Mouse (Mus musculus): ENCODE measurements around the gene Crisp4. TPM values are rescaled to one million over a fixed set of nuclear protein-coding genes. Genes with fewer than 3 reads are reported as not detected.

Gene Crisp4
- total RNA-seq, 1 experiment = not detected

GRCm38 (mm10) chr1:18170573-18170972 is 24.9 kb upstream of the Crisp4 start:
- H3K9ac ChIP-seq (ENCODE audit: insufficient read depth, low read depth, low read length, poor library complexity, severe bottlenecking) = no peak overlapping the region
- no peaks in the 10 kb centered on the region for H3K36me3 ChIP-seq (ENCODE audit: control insufficient read depth, insufficient read depth, low read length, poor library complexity, severe bottlenecking)
- H3K4me1 ChIP-seq (ENCODE audit: control insufficient read depth in 2 of 2, insufficient read depth in 2 of 2, low read length in 2 of 2, poor library complexity in 1 of 2) = no peaks in the 10 kb centered on the region
- no peak overlapping the region for H3K27ac ChIP-seq (ENCODE audit: insufficient read depth, low read depth, low read length, poor library complexity, severe bottlenecking)
- DNase-seq (ENCODE audit: low read depth, low spot score) = no peak
- TF ChIP-seq ZNF384 (IDR thresholded peaks at IDR 0.05; ENCODE audit: low read depth, low read length) (no peak), CHD2 (IDR thresholded peaks at IDR 0.05; ENCODE audit: low read depth, low read length) (no peak), ZC3H11A (IDR thresholded peaks at IDR 0.05; ENCODE audit: borderline replicate concordance, low read depth, low read length) (no peak), HCFC1 (IDR thresholded peaks at IDR 0.05; ENCODE audit: borderline replicate concordance, insufficient read depth, low read length) (no peak), MAFK (IDR thresholded peaks at IDR 0.05; ENCODE audit: insufficient read depth, low read depth, low read length) (no peak)
- H3K4me3 ChIP-seq (ENCODE audit: insufficient read depth in 1 of 2, low read depth in 1 of 2, low read length in 2 of 2, poor library complexity in 1 of 2, severe bottlenecking in 1 of 2) = no peak overlapping the region
- in situ Hi-C loops (cut with MboI; ENCODE audit: low sequenced_read_pairs in 2 of 2, unreplicated experiment in 2 of 2) = no loop called here
- H3K9me3 ChIP-seq (ENCODE audit: control insufficient read depth, insufficient read depth, low read depth, low read length) = no peaks in the 10 kb centered on the region

GRCm38 (mm10) chr1:18168261-18168660 is 22.6 kb upstream of the Crisp4 start:
- Histone ChIP-seq H3K27ac (ENCODE audit: insufficient read depth, low read depth, low read length, poor library complexity, severe bottlenecking) (no peak overlapping the region), H3K4me1 (ENCODE audit: control insufficient read depth in 2 of 2, insufficient read depth in 2 of 2, low read length in 2 of 2, poor library complexity in 1 of 2) (no peaks in the 10 kb centered on the region), H3K9ac (ENCODE audit: insufficient read depth, low read depth, low read length, poor library complexity, severe bottlenecking) (no peak overlapping the region), H3K36me3 (ENCODE audit: control insufficient read depth, insufficient read depth, low read length, poor library complexity, severe bottlenecking) (no peaks in the 10 kb centered on the region), H3K4me3 (ENCODE audit: insufficient read depth in 1 of 2, low read depth in 1 of 2, low read length in 2 of 2, poor library complexity in 1 of 2, severe bottlenecking in 1 of 2) (no peak overlapping the region), H3K9me3 (ENCODE audit: control insufficient read depth, insufficient read depth, low read depth, low read length) (no peaks in the 10 kb centered on the region)
- TF ChIP-seq ZC3H11A (IDR thresholded peaks at IDR 0.05; ENCODE audit: borderline replicate concordance, low read depth, low read length) (no peak), MAFK (IDR thresholded peaks at IDR 0.05; ENCODE audit: insufficient read depth, low read depth, low read length) (no peak), CHD2 (IDR thresholded peaks at IDR 0.05; ENCODE audit: low read depth, low read length) (no peak)
- no peak for DNase-seq (ENCODE audit: low read depth, low spot score)
- in situ Hi-C loops (cut with MboI; ENCODE audit: low sequenced_read_pairs in 2 of 2, unreplicated experiment in 2 of 2) = no loop called here

GRCm38 (mm10) chr1:18159082-18159481 is 13.4 kb upstream of the Crisp4 start:
- H3K4me1 ChIP-seq (ENCODE audit: control insufficient read depth in 2 of 2, insufficient read depth in 2 of 2, low read length in 2 of 2, poor library complexity in 1 of 2) = no peaks in the 10 kb centered on the region
- DNase-seq (ENCODE audit: low read depth, low spot score) = no peak
- H3K4me3 ChIP-seq (ENCODE audit: insufficient read depth in 1 of 2, low read depth in 1 of 2, low read length in 2 of 2, poor library complexity in 1 of 2, severe bottlenecking in 1 of 2) = no peak overlapping the region
- H3K36me3 ChIP-seq (ENCODE audit: control insufficient read depth, insufficient read depth, low read length, poor library complexity, severe bottlenecking) = no peaks in the 10 kb centered on the region
- no peak overlapping the region for H3K9ac ChIP-seq (ENCODE audit: insufficient read depth, low read depth, low read length, poor library complexity, severe bottlenecking)
- in situ Hi-C loops (cut with MboI; ENCODE audit: low sequenced_read_pairs in 2 of 2, unreplicated experiment in 2 of 2) = no loop called here
- no peak for TF ChIP-seq HCFC1 (IDR thresholded peaks at IDR 0.05; ENCODE audit: borderline replicate concordance, insufficient read depth, low read length)
- TF ChIP-seq ZNF384 (IDR thresholded peaks at IDR 0.05; ENCODE audit: low read depth, low read length) = no peak
- TF ChIP-seq MAFK (IDR thresholded peaks at IDR 0.05; ENCODE audit: insufficient read depth, low read depth, low read length) = no peak
- TF ChIP-seq CHD2 (IDR thresholded peaks at IDR 0.05; ENCODE audit: low read depth, low read length) = no peak
- no peak for TF ChIP-seq ZC3H11A (IDR thresholded peaks at IDR 0.05; ENCODE audit: borderline replicate concordance, low read depth, low read length)
- H3K9me3 ChIP-seq (ENCODE audit: control insufficient read depth, insufficient read depth, low read depth, low read length) = no peaks in the 10 kb centered on the region
- no peak overlapping the region for H3K27ac ChIP-seq (ENCODE audit: insufficient read depth, low read depth, low read length, poor library complexity, severe bottlenecking)

GRCm38 (mm10) chr1:18148211-18148610 is 2.5 kb upstream of the Crisp4 start:
- H3K27ac ChIP-seq (ENCODE audit: insufficient read depth, low read depth, low read length, poor library complexity, severe bottlenecking) = no peak overlapping the region
- DNase-seq (ENCODE audit: low read depth, low spot score) = no peak
- no peak overlapping the region for H3K9ac ChIP-seq (ENCODE audit: insufficient read depth, low read depth, low read length, poor library complexity, severe bottlenecking)
- H3K36me3 ChIP-seq (ENCODE audit: control insufficient read depth, insufficient read depth, low read length, poor library complexity, severe bottlenecking) = no peaks in the 10 kb centered on the region
- no peaks in the 10 kb centered on the region for H3K9me3 ChIP-seq (ENCODE audit: control insufficient read depth, insufficient read depth, low read depth, low read length)
- no peak overlapping the region for H3K4me3 ChIP-seq (ENCODE audit: insufficient read depth in 1 of 2, low read depth in 1 of 2, low read length in 2 of 2, poor library complexity in 1 of 2, severe bottlenecking in 1 of 2)
- in situ Hi-C loops (cut with MboI; ENCODE audit: low sequenced_read_pairs in 2 of 2, unreplicated experiment in 2 of 2) = no loop called here
- no peak for TF ChIP-seq ZC3H11A (IDR thresholded peaks at IDR 0.05; ENCODE audit: borderline replicate concordance, low read depth, low read length)
- no peak for TF ChIP-seq ZNF384 (IDR thresholded peaks at IDR 0.05; ENCODE audit: low read depth, low read length)
- no peak for TF ChIP-seq HCFC1 (IDR thresholded peaks at IDR 0.05; ENCODE audit: borderline replicate concordance, insufficient read depth, low read length)
- TF ChIP-seq MAFK (IDR thresholded peaks at IDR 0.05; ENCODE audit: insufficient read depth, low read depth, low read length) = no peak
- no peak for TF ChIP-seq CHD2 (IDR thresholded peaks at IDR 0.05; ENCODE audit: low read depth, low read length)
- H3K4me1 ChIP-seq (ENCODE audit: control insufficient read depth in 2 of 2, insufficient read depth in 2 of 2, low read length in 2 of 2, poor library complexity in 1 of 2) = no peaks in the 10 kb centered on the region

GRCm38 (mm10) chr1:18131691-18132090 is 14.0 kb downstream of the Crisp4 start:
- H3K27ac ChIP-seq (ENCODE audit: insufficient read depth, low read depth, low read length, poor library complexity, severe bottlenecking) = no peak overlapping the region
- H3K9me3 ChIP-seq (ENCODE audit: control insufficient read depth, insufficient read depth, low read depth, low read length) = no peaks in the 10 kb centered on the region
- no peak for DNase-seq (ENCODE audit: low read depth, low spot score)
- no peak overlapping the region for H3K4me3 ChIP-seq (ENCODE audit: insufficient read depth in 1 of 2, low read depth in 1 of 2, low read length in 2 of 2, poor library complexity in 1 of 2, severe bottlenecking in 1 of 2)
- H3K9ac ChIP-seq (ENCODE audit: insufficient read depth, low read depth, low read length, poor library complexity, severe bottlenecking) = no peak overlapping the region
- in situ Hi-C loops (cut with MboI; ENCODE audit: low sequenced_read_pairs in 2 of 2, unreplicated experiment in 2 of 2) = no loop called here
- no peaks in the 10 kb centered on the region for H3K36me3 ChIP-seq (ENCODE audit: control insufficient read depth, insufficient read depth, low read length, poor library complexity, severe bottlenecking)
- no peaks in the 10 kb centered on the region for H3K4me1 ChIP-seq (ENCODE audit: control insufficient read depth in 2 of 2, insufficient read depth in 2 of 2, low read length in 2 of 2, poor library complexity in 1 of 2)
- no peak for TF ChIP-seq MAFK (IDR thresholded peaks at IDR 0.05; ENCODE audit: insufficient read depth, low read depth, low read length)
- TF ChIP-seq ZNF384 (IDR thresholded peaks at IDR 0.05; ENCODE audit: low read depth, low read length) = no peak
- no peak for TF ChIP-seq CHD2 (IDR thresholded peaks at IDR 0.05; ENCODE audit: low read depth, low read length)
- no peak for TF ChIP-seq HCFC1 (IDR thresholded peaks at IDR 0.05; ENCODE audit: borderline replicate concordance, insufficient read depth, low read length)
- no peak for TF ChIP-seq ZC3H11A (IDR thresholded peaks at IDR 0.05; ENCODE audit: borderline replicate concordance, low read depth, low read length)

All from ES-E14 (cell line).